Mouse (Mus musculus) lung, embryonic 14.5 days (tissue): Measurements from ENCODE around the gene Polr1d. TPM values are rescaled to one million over a fixed set of nuclear protein-coding genes. Genes with fewer than 3 reads are reported as not detected.

Experiments used
- ATAC-seq: fragments of 200-750 bp; cut with Nextera tagmentation; 2 replicates; pipeline ENCODE4 v1.8.0; 2017; ENCODE audit warnings: mild to moderate bottlenecking, moderate TSS enrichment, moderate library complexity; ENCODE audit not compliant: insufficient read depth
- DNase-seq: peaks from one replicate; pipeline ENCODE4 v3.0.0-alpha.2; 2015
- H3K27ac ChIP-seq: fragments of 300-500 bp; sonication (generic); 2 replicates; pipeline ENCODE4 v1.5.1; 2014; ENCODE audit warnings: low read depth, mild to moderate bottlenecking, moderate library complexity
- H3K27me3 ChIP-seq: fragments of 300-500 bp; sonication (generic); 2 replicates; pipeline ENCODE4 v1.6.1; 2014; ENCODE audit warnings: low read length, control low read depth; ENCODE audit not compliant: insufficient read depth
- H3K36me3 ChIP-seq: fragments of 300-500 bp; sonication (generic); 2 replicates; pipeline ENCODE4 v1.6.1; 2014; ENCODE audit warnings: control low read depth; ENCODE audit not compliant: insufficient read depth
- H3K4me1 ChIP-seq: fragments of 300-500 bp; sonication (generic); 2 replicates; pipeline ENCODE4 v1.6.1; 2014; ENCODE audit warnings: antibody characterized with exemption, control low read depth; ENCODE audit not compliant: insufficient read depth
- H3K4me2 ChIP-seq: fragments of 300-500 bp; sonication (generic); 2 replicates; pipeline ENCODE4 v1.6.1; 2014; ENCODE audit warnings: mild to moderate bottlenecking
- H3K4me3 ChIP-seq: fragments of 300-500 bp; sonication (generic); 2 replicates; pipeline ENCODE4 v1.5.1; 2014; ENCODE audit warnings: low read depth, low read length
- H3K9ac ChIP-seq: fragments of 300-500 bp; sonication (generic); 2 replicates; pipeline ENCODE4 v1.6.1; 2014
- H3K9me3 ChIP-seq: fragments of 300-500 bp; sonication (generic); 2 replicates; pipeline ENCODE4 v1.6.1; 2016; ENCODE audit warnings: low read depth, low read length, control low read depth
- CTCF ChIP-seq: IDR thresholded peaks from 2 replicates; pipeline ENCODE4 v1.5.1; 2016; ENCODE audit warnings: antibody characterized with exemption, low read depth
- WGBS: fragments of 180-500 bp; shearing (Covaris S2); extraction: QIAGEN DNeasy Blood & Tissue Kit; methylation state at CpG from one replicate; pipeline ENCODE4 v1.1.7; 2014; 5-methylcytosine and 5-hydroxymethylcytosine counted together
- polyA plus RNA-seq: library from polyadenylated mRNA; unstranded; fragments of >200 nt; fragmentation: Nextera tagmentation; extraction: Ambion mirVana; gene quantifications from 2 replicates; pipeline ENCODE4 v1.2.1, GENCODE M21; 2014

The Polr1d gene
- polyA plus RNA-seq, 1 experiment from 2014 or later, result 123 TPM

GRCm38 (mm10) chr5:147066129-147066528 is 10.7 kb upstream of the Polr1d start:
- WGBS, result 61% methylated on average over 4 of the region's 4 CpGs
- peaks cover 23% of the 10 kb centered on the region for H3K4me1 ChIP-seq
- no peaks in the 10 kb centered on the region for H3K36me3 ChIP-seq
- no peak overlapping the region for H3K27ac ChIP-seq
- H3K4me2 ChIP-seq, result no peak overlapping the region
- no peaks in the 10 kb centered on the region for H3K27me3 ChIP-seq
- no peaks in the 10 kb centered on the region for H3K9me3 ChIP-seq
- H3K9ac ChIP-seq, result no peak overlapping the region
- TF ChIP-seq CTCF, result no peak
- DNase-seq (no peak), ATAC-seq (no peak)
- no peak overlapping the region for H3K4me3 ChIP-seq

GRCm38 (mm10) chr5:147066965-147067364 is 9.9 kb upstream of the Polr1d start:
- ATAC-seq, result no peak
- Histone ChIP-seq H3K27me3 (no peaks in the 10 kb centered on the region), H3K36me3 (no peaks in the 10 kb centered on the region), H3K4me2 (no peak overlapping the region), H3K4me3 (no peak overlapping the region), H3K9me3 (no peaks in the 10 kb centered on the region), H3K9ac (no peak overlapping the region), H3K27ac (no peak overlapping the region), H3K4me1 (peaks cover 23% of the 10 kb centered on the region)
- no peak for TF ChIP-seq CTCF
- no peak for DNase-seq
- 53% methylated on average over 5 of the region's 5 CpGs for WGBS

DNA sequence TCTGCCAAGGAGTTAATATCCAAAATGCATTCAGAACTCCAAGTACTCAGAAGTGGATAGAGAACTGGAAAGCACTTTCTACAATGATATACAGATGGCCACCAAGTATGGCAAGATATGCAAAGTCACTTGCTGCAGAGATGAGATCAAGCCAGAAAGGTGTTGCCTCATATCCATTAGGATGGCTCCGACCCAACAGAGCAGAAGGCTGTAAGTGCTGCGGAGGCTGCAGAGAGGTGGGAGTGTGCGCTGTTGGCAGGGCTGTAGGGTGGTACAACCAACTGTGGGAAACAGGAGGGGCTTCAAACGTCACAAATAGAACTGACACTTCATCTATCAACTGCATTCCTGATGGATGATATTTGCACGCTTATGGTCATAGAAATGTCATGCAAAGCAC is 8.0 kb upstream of the Polr1d start:
- no peak for TF ChIP-seq CTCF
- no peaks in the 10 kb centered on the region for H3K36me3 ChIP-seq
- H3K4me3 ChIP-seq, result no peak overlapping the region
- no peaks in the 10 kb centered on the region for H3K9me3 ChIP-seq
- peaks cover 30% of the 10 kb centered on the region for H3K4me1 ChIP-seq
- H3K27ac ChIP-seq, result no peak overlapping the region; the same call in 1 of the 2 replicates
- no peak overlapping the region for H3K9ac ChIP-seq
- ATAC-seq (peak; percentile 44; the same call in 1 of the 2 replicates), DNase-seq (peak; percentile 53)
- 42% methylated on average over 5 of the region's 5 CpGs for WGBS
- H3K27me3 ChIP-seq, result no peaks in the 10 kb centered on the region
- no peak overlapping the region for H3K4me2 ChIP-seq

- no peak overlapping the region for H3K9ac ChIP-seq
- no peak overlapping the region for H3K27ac ChIP-seq
- no peak overlapping the region for H3K4me2 ChIP-seq
- H3K4me3 ChIP-seq, result no peak overlapping the region
- ATAC-seq (no peak), DNase-seq (peak; percentile 37)
- H3K36me3 ChIP-seq, result no peaks in the 10 kb centered on the region
- H3K4me1 ChIP-seq, result peaks cover 41% of the 10 kb centered on the region
- no peak for TF ChIP-seq CTCF
- H3K27me3 ChIP-seq, result no peaks in the 10 kb centered on the region
- WGBS, result 68% methylated on average over 16 of the region's 16 CpGs
- no peaks in the 10 kb centered on the region for H3K9me3 ChIP-seq
Measured at GRCm38 (mm10) chr5:147070791-147071516, 5.9 kb upstream of the Polr1d start.

GRCm38 (mm10) chr5:147071886-147072285 is 5.0 kb upstream of the Polr1d start:
- no peak for TF ChIP-seq CTCF

GRCm38 (mm10) chr5:147073805-147074204 is 3.0 kb upstream of the Polr1d start:
- no peak for TF ChIP-seq CTCF
- Histone ChIP-seq H3K9me3 (no peaks in the 10 kb centered on the region), H3K36me3 (peaks cover 2% of the 10 kb centered on the region; the same call in 1 of the 2 replicates), H3K27ac (peak overlapping the region; percentile 46; the same call in 1 of the 2 replicates), H3K9ac (no peak overlapping the region), H3K4me3 (no peak overlapping the region), H3K27me3 (no peaks in the 10 kb centered on the region), H3K4me1 (peaks cover 32% of the 10 kb centered on the region), H3K4me2 (no peak overlapping the region; the same call in 1 of the 2 replicates)
- DNase-seq (no peak), ATAC-seq (no peak)
- WGBS, result 48% methylated on average over 6 of the region's 6 CpGs

More at GRCm38 (mm10) chr5:147071886-147072285, 5.0 kb upstream of the Polr1d start:
- no peak overlapping the region for H3K9ac ChIP-seq
- H3K4me2 ChIP-seq, result no peak overlapping the region
- DNase-seq (no peak), ATAC-seq (no peak)
- H3K4me1 ChIP-seq, result peaks cover 40% of the 10 kb centered on the region
- 61% methylated on average over 4 of the region's 4 CpGs for WGBS
- no peaks in the 10 kb centered on the region for H3K36me3 ChIP-seq
- H3K27ac ChIP-seq, result no peak overlapping the region
- no peaks in the 10 kb centered on the region for H3K9me3 ChIP-seq
- no peaks in the 10 kb centered on the region for H3K27me3 ChIP-seq
- no peak overlapping the region for H3K4me3 ChIP-seq

GRCm38 (mm10) chr5:147075103-147076025 is 1.5 kb upstream of the Polr1d start:
- Histone ChIP-seq H3K27ac (peak overlapping the region; percentile 97), H3K9ac (peak overlapping the region; percentile 88), H3K4me1 (peaks cover 23% of the 10 kb centered on the region), H3K9me3 (no peaks in the 10 kb centered on the region), H3K4me2 (peak overlapping the region; percentile 97), H3K27me3 (no peaks in the 10 kb centered on the region), H3K4me3 (peak overlapping the region; percentile 82), H3K36me3 (peaks cover 4% of the 10 kb centered on the region; the same call in 1 of the 2 replicates)
- ATAC-seq (peak; percentile 39), DNase-seq (peak; percentile 89)
- 5% methylated on average over 21 of the region's 21 CpGs for WGBS
- no peak for TF ChIP-seq CTCF
